Mouse (Mus musculus) myocyte (in vitro differentiated cells): ENCODE measurements around the gene Ablim1.

Experiments
- E2F4 ChIP-seq: IDR thresholded peaks from one replicate; pipeline ENCODE4 v1.6.1; 2011; ENCODE audit warnings: mild to moderate bottlenecking, control low read depth, moderate library complexity; ENCODE audit not compliant: insufficient read depth
- MAX ChIP-seq: IDR thresholded peaks from one replicate; pipeline ENCODE4 v1.6.1; 2011; ENCODE audit warnings: low read depth, mild to moderate bottlenecking, control low read depth
- MYOG ChIP-seq, 3 experiments: IDR thresholded peaks; one replicate each; pipeline ENCODE4 v1.6.1; 2011; ENCODE audit warnings: control low read depth in 2 of 3, low read depth in 2 of 3, mild to moderate bottlenecking in 2 of 3; ENCODE audit not compliant: insufficient read length in 2 of 3, control insufficient read depth in 1 of 3, insufficient read depth in 1 of 3
- POLR2A ChIP-seq: IDR thresholded peaks from one replicate; pipeline ENCODE4 v1.6.1; 2011; ENCODE audit warnings: low read depth, mild to moderate bottlenecking, control low read depth, moderate library complexity; ENCODE audit not compliant: insufficient read length
- REST ChIP-seq: IDR thresholded peaks from one replicate; pipeline ENCODE4 v1.6.1; 2011; ENCODE audit warnings: mild to moderate bottlenecking, control low read depth, moderate library complexity; ENCODE audit not compliant: insufficient read depth, insufficient read length
- TCF12 ChIP-seq: IDR thresholded peaks from one replicate; pipeline ENCODE4 v1.6.1; 2011; ENCODE audit warnings: mild to moderate bottlenecking, control low read depth; ENCODE audit not compliant: poor library complexity, insufficient read depth, severe bottlenecking
- USF1 ChIP-seq: IDR thresholded peaks from one replicate; pipeline ENCODE4 v1.6.1; 2011; ENCODE audit warnings: low read depth, mild to moderate bottlenecking, control low read depth, moderate library complexity

DNA sequence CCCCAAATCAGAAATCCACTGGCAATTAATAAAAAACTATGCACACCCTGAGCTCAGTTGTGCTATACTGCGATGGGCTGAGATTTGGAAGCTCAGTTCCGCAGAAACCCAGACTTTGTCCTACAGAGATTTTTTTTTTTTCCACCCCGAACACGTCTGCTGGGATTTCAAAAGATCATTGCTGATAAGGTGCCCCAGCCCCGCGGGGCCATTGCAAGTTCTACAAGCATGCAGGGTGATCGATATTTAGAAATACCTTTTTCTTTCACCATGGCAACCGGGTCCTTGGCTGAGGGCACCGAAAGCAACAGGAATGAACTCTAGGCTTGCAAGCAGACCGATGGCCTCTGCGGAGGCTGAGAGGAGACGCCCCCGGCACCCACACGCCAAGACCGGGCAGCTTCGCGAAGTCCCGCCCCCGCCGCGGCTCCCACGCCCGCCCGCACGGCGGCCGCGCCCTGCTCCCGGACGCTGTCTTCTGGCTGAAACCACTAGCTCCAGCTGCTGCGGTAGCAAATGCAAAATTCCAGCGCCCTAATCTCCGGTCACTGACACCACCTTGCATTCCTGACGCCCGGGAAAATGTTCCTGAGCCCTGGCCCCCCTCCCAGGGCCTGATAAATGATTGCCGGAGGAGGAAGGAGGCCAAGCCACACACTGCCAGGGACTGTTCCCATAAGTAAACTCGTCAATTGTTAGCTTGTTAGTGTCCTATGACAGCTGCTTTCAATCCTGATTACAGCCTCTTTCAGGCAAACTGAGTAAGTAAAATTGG lies 117.5 kb downstream of the Ablim1 start:
- TF ChIP-seq E2F4: no peak
- no peak for TF ChIP-seq POLR2A
- no peak for TF ChIP-seq USF1
- no peak for TF ChIP-seq REST
- no peak for TF ChIP-seq MAX
- peak in 2 of 3 experiments; percentile 82 to 98 for TF ChIP-seq MYOG (IDR thresholded peaks at IDR 0.05; ENCODE audit: control insufficient read depth in 1 of 3, insufficient read depth in 1 of 3, insufficient read length in 2 of 3, low read depth in 2 of 3)
- TF ChIP-seq TCF12: peak; percentile 91
